Mouse (Mus musculus): Measurements from ENCODE around the gene Elfn2. TPM values are rescaled to one million over a fixed set of nuclear protein-coding genes. Genes with fewer than 3 reads are reported as not detected.

Elfn2 gene
- polyA plus RNA-seq, 1 experiment from 2014 or later: 0.21 TPM

DNA sequence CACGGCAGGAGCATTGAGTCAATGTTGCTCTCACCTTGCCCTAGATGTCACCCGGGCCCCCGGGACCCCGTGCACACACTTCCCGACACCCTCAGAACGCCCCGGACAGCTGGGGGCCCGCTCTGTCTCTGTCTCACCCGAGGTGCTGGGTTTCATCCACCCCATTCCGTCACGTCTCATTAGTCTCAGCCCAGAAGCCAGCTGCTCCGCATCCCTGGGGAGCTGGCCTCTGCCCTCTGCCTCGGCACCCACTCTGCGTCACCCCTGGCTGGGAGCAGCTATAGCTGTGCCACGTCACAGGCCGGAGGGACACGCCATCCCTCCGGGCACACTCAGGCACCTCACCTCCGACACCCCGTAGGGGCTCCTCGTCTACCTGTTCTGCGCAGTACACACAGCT, 38.3 kb downstream of the Elfn2 start:
- Histone ChIP-seq H3K4me2 (replicated peaks) (no peak overlapping the region), H3K36me3 (no peaks in the 10 kb centered on the region), H3K9ac (no peak overlapping the region), H3K4me3 (replicated peaks) (no peak overlapping the region), H3K27ac (replicated peaks) (no peak overlapping the region), H3K9me3 (replicated peaks) (no peaks in the 10 kb centered on the region), H3K27me3 (peaks cover 8% of the 10 kb centered on the region; the same call in 1 of the 2 replicates), H3K4me1 (peaks cover 20% of the 10 kb centered on the region)
- WGBS: 67% methylated on average over 22 of the region's 22 CpGs
- ATAC-seq (ENCODE audit: insufficient number of reproducible peaks, low FRiP score, low TSS enrichment, low read depth): no peak

- peaks cover 32% of the 10 kb centered on the region for H3K27me3 ChIP-seq
Observed at GRCm38 (mm10) chr15:78677708-78678107, 40.9 kb downstream of the Elfn2 start.

GRCm38 (mm10) chr15:78677015-78677414, 41.6 kb downstream of the Elfn2 start:
- Histone ChIP-seq H3K27me3 (peaks cover 39% of the 10 kb centered on the region), H3K4me2 (replicated peaks) (no peak overlapping the region), H3K9ac (no peak overlapping the region), H3K9me3 (replicated peaks) (no peaks in the 10 kb centered on the region), H3K4me3 (replicated peaks) (no peak overlapping the region), H3K36me3 (no peaks in the 10 kb centered on the region), H3K4me1 (peaks cover 7% of the 10 kb centered on the region; the same call in 1 of the 2 replicates), H3K27ac (replicated peaks) (no peak overlapping the region)
- ATAC-seq (ENCODE audit: insufficient number of reproducible peaks, low FRiP score, low TSS enrichment, low read depth): no peak; the same call in 1 of the 2 replicates
- WGBS: 75% methylated on average over 9 of the region's 9 CpGs

More at GRCm38 (mm10) chr15:78677708-78678107, 40.9 kb downstream of the Elfn2 start:
- H3K9ac ChIP-seq: no peak overlapping the region
- H3K4me1 ChIP-seq: 0 out of 2 replicates have a peak, but pooled peaks cover 7% of the 10 kb centered on the region
- no peaks in the 10 kb centered on the region for H3K36me3 ChIP-seq
- 36% methylated on average over 5 of the region's 5 CpGs for WGBS
- ATAC-seq (ENCODE audit: insufficient number of reproducible peaks, low FRiP score, low TSS enrichment, low read depth): no peak
- no peaks in the 10 kb centered on the region for H3K9me3 ChIP-seq (replicated peaks)
- H3K27ac ChIP-seq (replicated peaks): no peak overlapping the region
- H3K4me3 ChIP-seq (replicated peaks): no peak overlapping the region
- no peak overlapping the region for H3K4me2 ChIP-seq (replicated peaks)

DNA sequence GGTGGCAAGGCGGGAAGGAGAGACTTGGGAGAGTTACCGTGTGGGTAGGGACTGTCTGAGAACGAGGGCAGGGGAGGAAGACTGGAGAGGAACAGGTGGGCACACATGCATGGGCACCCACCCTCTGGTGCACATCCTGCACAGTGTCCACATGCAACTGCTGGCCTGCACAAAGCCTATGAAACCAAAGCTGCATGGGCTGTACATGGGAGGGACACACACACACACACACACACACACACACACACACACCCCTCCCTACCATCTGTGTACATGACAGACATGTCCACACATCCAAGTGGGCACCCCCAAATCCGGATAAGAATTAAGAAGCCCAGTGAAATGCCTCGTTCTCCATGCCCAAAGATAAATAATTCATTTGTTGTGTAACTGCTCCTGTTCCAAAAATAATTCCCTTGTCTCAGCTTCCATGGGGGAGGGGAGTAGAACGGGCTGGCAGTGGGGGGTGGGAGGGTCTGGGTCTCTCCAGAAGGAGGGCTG, 43.6 kb downstream of the Elfn2 start:
- no peaks in the 10 kb centered on the region for H3K9me3 ChIP-seq (replicated peaks)
- 47% methylated on average over 6 of the region's 6 CpGs for WGBS
- no peak overlapping the region for H3K27ac ChIP-seq (replicated peaks)
- peaks cover 55% of the 10 kb centered on the region for H3K27me3 ChIP-seq
- no peak overlapping the region for H3K9ac ChIP-seq
- no peaks in the 10 kb centered on the region; the same call in 1 of the 2 replicates for H3K4me1 ChIP-seq
- no peak overlapping the region for H3K4me3 ChIP-seq (replicated peaks)
- no peak overlapping the region for H3K4me2 ChIP-seq (replicated peaks)
- ATAC-seq (ENCODE audit: insufficient number of reproducible peaks, low FRiP score, low TSS enrichment, low read depth): no peak
- no peaks in the 10 kb centered on the region for H3K36me3 ChIP-seq

- H3K27me3 ChIP-seq: peaks cover 51% of the 10 kb centered on the region
- 78% methylated on average over 19 of the region's 19 CpGs for WGBS
- H3K4me1 ChIP-seq: peaks cover 7% of the 10 kb centered on the region
- no peaks in the 10 kb centered on the region for H3K36me3 ChIP-seq
- H3K27ac ChIP-seq (replicated peaks): no peak overlapping the region
- ATAC-seq (ENCODE audit: insufficient number of reproducible peaks, low FRiP score, low TSS enrichment, low read depth): no peak
- H3K4me2 ChIP-seq (replicated peaks): no peak overlapping the region
- no peak overlapping the region for H3K4me3 ChIP-seq (replicated peaks)
- no peaks in the 10 kb centered on the region for H3K9me3 ChIP-seq (replicated peaks)
- no peak overlapping the region for H3K9ac ChIP-seq
Observed at GRCm38 (mm10) chr15:78673436-78673835, 45.1 kb downstream of the Elfn2 start.

- no peak overlapping the region for H3K27ac ChIP-seq (replicated peaks)
- H3K27me3 ChIP-seq: peaks cover 47% of the 10 kb centered on the region
- H3K4me1 ChIP-seq: peaks cover 7% of the 10 kb centered on the region
- no peak for ATAC-seq (ENCODE audit: insufficient number of reproducible peaks, low FRiP score, low TSS enrichment, low read depth)
- H3K9ac ChIP-seq: no peak overlapping the region
- H3K4me2 ChIP-seq (replicated peaks): no peak overlapping the region
- 42% methylated on average over 5 of the region's 5 CpGs for WGBS
- no peaks in the 10 kb centered on the region for H3K36me3 ChIP-seq
- no peaks in the 10 kb centered on the region for H3K9me3 ChIP-seq (replicated peaks)
- H3K4me3 ChIP-seq (replicated peaks): no peak overlapping the region
Observed at GRCm38 (mm10) chr15:78670341-78670740, 48.2 kb downstream of the Elfn2 start.

DNA sequence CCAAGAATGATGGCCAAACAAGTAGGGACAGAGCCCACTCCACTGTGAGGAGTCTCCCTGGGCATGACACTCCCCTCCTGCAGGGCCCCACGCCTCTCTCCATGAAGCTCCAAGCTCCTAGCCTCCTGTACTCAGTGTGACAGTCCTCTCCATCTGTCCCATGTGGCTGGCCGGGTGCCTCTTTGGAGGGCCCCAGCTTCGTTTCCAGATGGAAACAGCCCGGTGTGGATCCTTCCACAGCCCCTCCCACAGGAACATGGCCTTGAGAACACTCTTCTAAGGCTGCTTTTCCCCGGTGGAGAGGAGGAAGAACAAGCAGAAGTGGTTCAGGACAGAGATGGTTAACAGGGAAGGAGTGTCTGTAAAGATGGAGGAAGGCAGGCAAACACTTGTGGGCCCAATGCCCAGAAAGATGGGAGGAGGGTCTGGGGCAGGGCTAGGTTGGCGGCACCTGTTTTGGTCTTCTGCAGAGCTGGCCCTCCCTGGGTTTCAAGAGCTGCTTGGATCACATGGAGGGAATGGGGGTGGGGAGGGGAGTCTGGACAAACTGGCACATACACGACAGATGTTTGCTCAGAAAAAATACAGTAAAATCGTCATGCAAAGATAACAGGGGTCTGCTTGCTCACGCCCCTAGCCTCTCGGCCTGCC, 49.2 kb downstream of the Elfn2 start:
- H3K4me2 ChIP-seq (replicated peaks): no peak overlapping the region
- H3K4me1 ChIP-seq: peaks cover 7% of the 10 kb centered on the region
- H3K9me3 ChIP-seq (replicated peaks): no peaks in the 10 kb centered on the region
- H3K9ac ChIP-seq: no peak overlapping the region
- H3K4me3 ChIP-seq (replicated peaks): no peak overlapping the region
- H3K27me3 ChIP-seq: peaks cover 40% of the 10 kb centered on the region
- ATAC-seq (ENCODE audit: insufficient number of reproducible peaks, low FRiP score, low TSS enrichment, low read depth): no peak
- no peaks in the 10 kb centered on the region for H3K36me3 ChIP-seq
- 42% methylated on average over 10 of the region's 10 CpGs for WGBS
- H3K27ac ChIP-seq (replicated peaks): no peak overlapping the region

DNA sequence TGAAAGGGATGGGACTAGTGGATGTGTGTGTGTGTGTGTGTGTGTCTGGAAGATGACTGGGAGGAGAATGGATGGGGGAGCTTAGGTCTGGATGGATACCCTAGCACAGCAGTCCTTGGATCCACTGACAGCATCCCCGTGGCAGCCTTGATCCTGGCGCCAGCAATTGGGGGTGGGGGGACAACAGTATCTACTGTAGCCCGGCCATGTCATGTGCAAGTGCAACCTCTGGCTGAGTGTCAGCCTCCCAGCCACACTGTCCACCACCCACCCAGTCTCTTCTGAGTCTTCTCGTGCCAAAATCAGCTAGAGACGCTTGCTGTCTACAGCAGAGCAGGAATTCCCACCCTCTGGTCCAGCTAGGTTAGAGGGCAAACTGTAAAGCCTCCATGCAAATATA, 54.3 kb downstream of the Elfn2 start:
- Histone ChIP-seq H3K9ac (no peak overlapping the region), H3K4me1 (peaks cover 3% of the 10 kb centered on the region; the same call in 1 of the 2 replicates), H3K27ac (replicated peaks) (no peak overlapping the region), H3K4me2 (replicated peaks) (no peak overlapping the region), H3K27me3 (no peaks in the 10 kb centered on the region), H3K4me3 (replicated peaks) (no peak overlapping the region), H3K36me3 (no peaks in the 10 kb centered on the region), H3K9me3 (replicated peaks) (no peaks in the 10 kb centered on the region)
- 59% methylated on average over 5 of the region's 5 CpGs for WGBS
- ATAC-seq (ENCODE audit: insufficient number of reproducible peaks, low FRiP score, low TSS enrichment, low read depth): no peak

DNA sequence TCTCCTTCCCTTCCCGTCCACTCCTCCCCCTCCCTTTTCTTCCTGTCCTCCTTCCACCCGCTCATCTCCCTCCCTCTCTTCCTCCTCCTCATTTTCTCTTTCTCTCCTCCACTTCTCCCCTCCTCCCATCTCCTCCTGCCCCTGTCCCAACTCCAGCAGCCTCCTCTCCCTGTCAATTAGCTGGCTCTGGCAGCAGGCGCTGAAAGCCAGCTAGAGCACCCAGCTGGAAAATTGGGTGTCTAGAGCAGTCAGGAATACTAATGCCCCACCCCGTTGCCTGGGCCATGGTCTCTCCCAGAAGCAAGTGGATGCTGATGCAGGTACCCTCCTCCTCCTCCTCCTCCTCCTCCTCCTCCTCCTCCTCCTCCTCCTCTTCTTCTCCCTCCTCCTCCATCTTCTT, 67.4 kb downstream of the Elfn2 start:
- Histone ChIP-seq H3K4me2 (replicated peaks) (no peak overlapping the region), H3K9me3 (replicated peaks) (no peaks in the 10 kb centered on the region), H3K4me3 (replicated peaks) (no peak overlapping the region), H3K27ac (replicated peaks) (no peak overlapping the region), H3K9ac (no peak overlapping the region), H3K36me3 (no peaks in the 10 kb centered on the region), H3K4me1 (no peaks in the 10 kb centered on the region), H3K27me3 (no peaks in the 10 kb centered on the region)
- ATAC-seq (ENCODE audit: insufficient number of reproducible peaks, low FRiP score, low TSS enrichment, low read depth): no peak
- 44% methylated on average over 4 of the region's 4 CpGs for WGBS

DNA sequence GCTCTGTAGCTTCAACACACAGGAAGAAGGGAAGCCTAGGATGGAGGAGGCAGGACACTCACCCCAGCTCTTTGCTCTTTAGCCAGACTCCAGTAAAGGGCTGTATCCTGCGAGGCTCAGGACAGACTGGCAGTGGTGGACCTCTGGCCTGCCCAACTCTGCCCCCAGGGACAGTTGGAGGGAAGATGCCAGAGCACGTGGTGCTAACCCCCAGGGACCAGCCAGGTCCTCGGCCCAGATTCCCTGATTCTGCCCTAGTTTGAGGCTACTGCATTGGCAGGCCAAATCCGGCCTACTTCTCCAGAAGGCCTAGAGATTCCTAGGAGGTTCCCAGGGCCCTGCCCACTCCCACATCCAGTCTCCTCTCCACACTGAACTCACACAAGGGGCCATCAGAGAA, 70.8 kb downstream of the Elfn2 start:
- Histone ChIP-seq H3K4me1 (no peaks in the 10 kb centered on the region), H3K4me3 (replicated peaks) (no peak overlapping the region), H3K36me3 (no peaks in the 10 kb centered on the region), H3K9ac (no peak overlapping the region), H3K27me3 (no peaks in the 10 kb centered on the region), H3K9me3 (replicated peaks) (no peaks in the 10 kb centered on the region), H3K4me2 (replicated peaks) (no peak overlapping the region), H3K27ac (replicated peaks) (no peak overlapping the region)
- ATAC-seq (ENCODE audit: insufficient number of reproducible peaks, low FRiP score, low TSS enrichment, low read depth): no peak
- 64% methylated on average over 4 of the region's 4 CpGs for WGBS

DNA sequence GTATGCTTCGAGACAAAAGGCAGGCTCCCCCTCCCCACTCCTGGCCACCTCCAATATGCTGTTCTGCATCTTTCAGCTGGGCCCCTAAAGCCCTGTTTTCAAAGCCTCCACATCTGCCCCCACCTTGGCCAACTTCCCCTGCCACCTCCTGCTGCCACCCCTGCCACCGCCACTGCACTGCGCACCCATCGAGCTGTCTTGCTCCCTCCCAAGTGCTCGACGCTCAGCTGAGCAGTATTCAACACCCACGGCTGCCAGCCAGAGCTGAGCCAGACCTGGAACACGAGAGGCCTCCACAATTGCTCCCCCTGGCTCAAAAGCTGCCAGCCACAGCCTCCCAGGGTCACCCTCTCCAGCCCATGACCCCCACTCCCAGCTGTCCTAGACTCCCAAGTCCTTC, 74.0 kb downstream of the Elfn2 start:
- H3K27me3 ChIP-seq: no peaks in the 10 kb centered on the region; the same call in 1 of the 2 replicates
- no peak overlapping the region for H3K9ac ChIP-seq
- no peaks in the 10 kb centered on the region for H3K9me3 ChIP-seq (replicated peaks)
- no peak for ATAC-seq (ENCODE audit: insufficient number of reproducible peaks, low FRiP score, low TSS enrichment, low read depth)
- 49% methylated on average over 8 of the region's 8 CpGs for WGBS
- no peak overlapping the region for H3K4me2 ChIP-seq (replicated peaks)
- no peak overlapping the region for H3K27ac ChIP-seq (replicated peaks)
- H3K4me3 ChIP-seq (replicated peaks): no peak overlapping the region
- H3K4me1 ChIP-seq: no peaks in the 10 kb centered on the region
- H3K36me3 ChIP-seq: no peaks in the 10 kb centered on the region

- ATAC-seq (ENCODE audit: insufficient number of reproducible peaks, low FRiP score, low TSS enrichment, low read depth): no peak
- H3K4me2 ChIP-seq (replicated peaks): no peak overlapping the region
- 0 out of 2 replicates have a peak, but pooled peaks cover 2% of the 10 kb centered on the region for H3K4me1 ChIP-seq
- no peak overlapping the region for H3K9ac ChIP-seq
- no peaks in the 10 kb centered on the region; the same call in 1 of the 2 replicates for H3K27me3 ChIP-seq
- no peak overlapping the region for H3K4me3 ChIP-seq (replicated peaks)
- 17% methylated on average over 6 of the region's 6 CpGs for WGBS
- H3K9me3 ChIP-seq (replicated peaks): no peaks in the 10 kb centered on the region
- H3K36me3 ChIP-seq: no peaks in the 10 kb centered on the region
- H3K27ac ChIP-seq (replicated peaks): no peak overlapping the region
Observed at GRCm38 (mm10) chr15:78643633-78644032, 74.9 kb downstream of the Elfn2 start.
